Mouse (Mus musculus) limb, embryonic 12.5 days (tissue): ENCODE data around the gene Hdhd3. TPM values are rescaled to one million over a fixed set of nuclear protein-coding genes. Genes with fewer than 3 reads are reported as not detected.

ENCODE experiments used
- ATAC-seq: fragments of 200-750 bp; cut with Nextera tagmentation; 2 replicates; pipeline ENCODE4 v1.8.0; 2017; ENCODE audit warnings: low read depth, moderate TSS enrichment; ENCODE audit not compliant: insufficient number of reproducible peaks, insufficient read depth, low FRiP score, low TSS enrichment
- H3K27ac ChIP-seq: fragments of 300-500 bp; sonication (generic); 2 replicates; pipeline ENCODE4 v1.5.1; 2016; ENCODE audit warnings: mild to moderate bottlenecking, moderate library complexity
- H3K27me3 ChIP-seq: fragments of 300-500 bp; sonication (generic); 2 replicates; pipeline ENCODE4 v1.6.1; 2016; ENCODE audit warnings: mild to moderate bottlenecking, moderate library complexity
- H3K36me3 ChIP-seq: fragments of 300-500 bp; sonication (generic); 2 replicates; pipeline ENCODE4 v1.6.1; 2016; ENCODE audit warnings: mild to moderate bottlenecking, moderate library complexity
- H3K4me1 ChIP-seq: fragments of 300-500 bp; sonication (generic); replicated peaks from 2 replicates; pipeline ENCODE4 v1.6.1; 2016
- H3K4me2 ChIP-seq: fragments of 300-500 bp; sonication (generic); 2 replicates; pipeline ENCODE4 v1.6.1; 2016; ENCODE audit warnings: mild to moderate bottlenecking, moderate library complexity
- H3K4me3 ChIP-seq: fragments of 300-500 bp; sonication (generic); replicated peaks from 2 replicates; pipeline ENCODE4 v1.5.1; 2016; ENCODE audit warnings: mild to moderate bottlenecking
- H3K9ac ChIP-seq: fragments of 300-500 bp; sonication (generic); replicated peaks from 2 replicates; pipeline ENCODE4 v1.6.1; 2016; ENCODE audit warnings: mild to moderate bottlenecking, moderate library complexity
- H3K9me3 ChIP-seq: fragments of 300-500 bp; sonication (generic); 2 replicates; pipeline ENCODE4 v1.6.1; 2016; ENCODE audit warnings: mild to moderate bottlenecking, moderate library complexity
- WGBS: fragments of 180-500 bp; shearing (Covaris S2); methylation state at CpG from one replicate; pipeline ENCODE4 v1.1.7; 2016; 5-methylcytosine and 5-hydroxymethylcytosine counted together
- polyA plus RNA-seq: library from polyadenylated mRNA; unstranded; fragments of >200 nt; fragmentation: Nextera tagmentation; extraction: Ambion mirVana; gene quantifications from 2 replicates; pipeline ENCODE4 v1.2.1, GENCODE M21; 2016

Hdhd3 gene
- polyA plus RNA-seq, 1 experiment from 2014 or later: 13.4 TPM

DNA sequence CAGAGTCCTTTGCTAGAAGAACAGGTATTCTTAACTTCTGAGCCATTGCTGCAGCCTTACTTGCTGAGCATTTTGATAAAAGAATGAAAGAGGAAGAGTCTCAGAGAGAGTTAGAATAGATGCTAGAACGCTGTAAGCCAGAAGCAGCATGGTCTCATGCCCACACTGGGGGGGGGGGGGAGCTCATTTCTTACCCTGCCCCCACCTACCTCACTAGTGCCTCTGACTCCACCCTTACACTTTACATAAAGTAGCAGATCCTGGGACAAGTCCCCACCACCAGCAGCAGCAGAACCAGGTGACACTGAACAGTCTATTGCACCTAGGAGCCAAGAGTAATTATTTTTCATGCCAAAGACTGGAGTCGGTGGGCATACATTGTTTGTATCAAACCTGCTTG lies 28.1 kb downstream of the Hdhd3 start:
- no peak overlapping the region for H3K27ac ChIP-seq
- ATAC-seq: no peak
- WGBS: 89% methylated on average over 2 of the region's 2 CpGs
- peaks cover 10% of the 10 kb centered on the region for H3K4me1 ChIP-seq
- H3K9me3 ChIP-seq: no peaks in the 10 kb centered on the region
- H3K9ac ChIP-seq: no peak overlapping the region
- H3K4me2 ChIP-seq: no peak overlapping the region
- no peak overlapping the region for H3K4me3 ChIP-seq
- no peaks in the 10 kb centered on the region for H3K36me3 ChIP-seq
- H3K27me3 ChIP-seq: peaks cover 17% of the 10 kb centered on the region

DNA sequence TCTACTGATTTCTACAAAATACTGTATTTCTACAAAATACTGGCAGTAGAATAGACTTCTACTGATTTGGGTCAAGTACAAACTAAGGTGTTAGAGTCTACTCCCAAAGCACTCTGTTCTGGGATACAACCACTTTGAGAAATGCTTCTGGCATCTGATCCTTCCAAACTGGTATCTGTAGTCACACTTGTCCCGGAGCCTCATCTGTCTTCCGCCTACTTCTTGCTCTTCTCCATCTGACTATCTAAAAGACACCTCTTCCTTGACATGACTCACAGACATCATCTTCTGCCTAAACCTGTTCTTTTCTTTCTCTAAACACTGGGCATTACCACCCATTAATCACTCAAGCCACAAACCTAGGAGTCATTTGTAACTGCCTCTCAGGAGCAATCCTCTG lies 31.2 kb downstream of the Hdhd3 start:
- no peaks in the 10 kb centered on the region; the same call in 1 of the 2 replicates for H3K27me3 ChIP-seq
- 90% methylated on average over 2 of the region's 2 CpGs for WGBS
- no peak overlapping the region for H3K4me2 ChIP-seq
- no peak overlapping the region for H3K4me3 ChIP-seq
- no peaks in the 10 kb centered on the region for H3K4me1 ChIP-seq
- H3K27ac ChIP-seq: no peak overlapping the region
- no peaks in the 10 kb centered on the region for H3K9me3 ChIP-seq
- H3K9ac ChIP-seq: no peak overlapping the region
- no peak for ATAC-seq
- no peaks in the 10 kb centered on the region for H3K36me3 ChIP-seq

DNA sequence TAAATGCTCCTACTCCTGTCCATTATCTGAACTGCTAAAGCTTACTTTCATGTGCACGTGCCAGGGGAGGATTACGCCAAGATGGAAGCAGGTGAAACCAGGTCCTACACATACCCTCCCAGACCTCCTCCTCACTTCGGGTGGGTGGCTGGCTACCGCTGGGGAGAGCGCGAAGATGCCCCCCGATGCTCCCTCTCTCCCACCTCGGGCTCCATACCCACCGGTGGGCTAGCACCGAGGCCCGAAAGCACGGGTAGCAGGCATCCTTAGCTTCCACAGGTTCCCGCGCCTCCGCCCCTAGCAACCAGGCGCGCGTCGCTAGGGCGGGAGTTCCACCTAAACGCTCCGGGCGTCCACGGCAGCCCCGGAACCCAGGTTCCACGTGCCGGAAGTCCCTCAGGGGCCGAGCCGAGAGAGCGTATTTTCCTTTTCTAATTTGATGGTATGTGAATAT lies 32.6 kb downstream of the Hdhd3 start, which contains the start of gene Wdr31:
Gene Wdr31, minus strand, starts transcription at position 299 of the 454 bp plus-strand sequence.
- Histone ChIP-seq H3K9me3 (no peaks in the 10 kb centered on the region), H3K4me3 (peak within 1 kb of the TSS; percentile 63), H3K9ac (peak within 1 kb of the TSS; percentile 68), H3K4me2 (peak within 1 kb of the TSS; percentile 75), H3K27ac (no peak within 1 kb of the TSS), H3K27me3 (no peaks in the 10 kb centered on the region; the same call in 1 of the 2 replicates), H3K36me3 (no peaks in the 10 kb centered on the region), H3K4me1 (no peaks in the 10 kb centered on the region)
- under 1% methylated on average over 30 of the region's 30 CpGs for WGBS
- ATAC-seq: peak; percentile 82

DNA sequence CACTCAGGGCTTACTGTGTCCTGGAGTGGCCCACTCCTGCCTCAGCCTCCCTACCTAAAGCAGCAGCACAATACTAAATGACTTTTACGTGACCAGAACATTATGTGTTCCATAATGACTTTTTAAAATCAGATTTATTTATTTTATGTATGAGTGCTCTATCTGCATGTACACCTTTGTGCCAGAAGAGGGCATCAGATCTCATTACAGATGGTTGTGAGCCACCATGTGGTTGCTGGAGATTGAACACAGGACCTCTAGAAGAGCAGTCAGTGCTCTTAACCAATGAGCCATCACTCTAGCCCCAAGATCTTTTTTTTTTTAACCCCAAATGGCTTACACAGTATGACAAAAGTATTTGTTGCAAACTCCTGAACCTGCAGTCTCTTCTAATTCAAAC lies 35.1 kb downstream of the Hdhd3 start:
- Histone ChIP-seq H3K27me3 (no peaks in the 10 kb centered on the region), H3K4me2 (no peak overlapping the region), H3K4me3 (no peak overlapping the region), H3K9ac (no peak overlapping the region), H3K36me3 (0 out of 2 replicates have a peak, but pooled peaks cover under 1% of the 10 kb centered on the region), H3K27ac (no peak overlapping the region), H3K4me1 (no peaks in the 10 kb centered on the region), H3K9me3 (no peaks in the 10 kb centered on the region)
- no peak for ATAC-seq
- 91% methylated on average over 1 of the region's 1 CpGs for WGBS

DNA sequence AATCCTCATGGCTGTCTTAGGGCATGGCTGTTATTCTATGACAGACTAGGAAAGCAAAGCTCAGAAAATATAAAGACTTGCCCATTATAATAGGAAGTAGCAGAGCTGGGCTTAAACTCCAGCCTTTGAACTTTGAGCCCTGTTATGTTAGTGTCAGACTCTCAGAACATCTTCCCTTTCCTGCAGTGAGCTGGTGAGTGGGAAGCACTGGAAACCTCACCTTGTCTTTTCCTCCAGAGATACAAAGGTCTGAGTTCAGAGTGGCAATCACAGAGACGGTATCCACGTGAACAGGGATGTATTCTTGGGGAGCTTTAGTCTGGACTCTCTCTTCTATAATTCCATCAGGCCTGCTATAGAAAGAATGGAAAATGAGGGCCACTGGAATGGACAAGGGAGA lies 40.1 kb downstream of the Hdhd3 start:
- no peaks in the 10 kb centered on the region for H3K9me3 ChIP-seq
- no peaks in the 10 kb centered on the region for H3K4me1 ChIP-seq
- no peak overlapping the region for H3K4me3 ChIP-seq
- ATAC-seq: no peak
- no peaks in the 10 kb centered on the region for H3K27me3 ChIP-seq
- no peak overlapping the region for H3K4me2 ChIP-seq
- no peak overlapping the region for H3K9ac ChIP-seq
- 0 out of 2 replicates have a peak, but pooled peaks cover 20% of the 10 kb centered on the region for H3K36me3 ChIP-seq
- WGBS: 89% methylated on average over 2 of the region's 2 CpGs
- no peak overlapping the region for H3K27ac ChIP-seq

DNA sequence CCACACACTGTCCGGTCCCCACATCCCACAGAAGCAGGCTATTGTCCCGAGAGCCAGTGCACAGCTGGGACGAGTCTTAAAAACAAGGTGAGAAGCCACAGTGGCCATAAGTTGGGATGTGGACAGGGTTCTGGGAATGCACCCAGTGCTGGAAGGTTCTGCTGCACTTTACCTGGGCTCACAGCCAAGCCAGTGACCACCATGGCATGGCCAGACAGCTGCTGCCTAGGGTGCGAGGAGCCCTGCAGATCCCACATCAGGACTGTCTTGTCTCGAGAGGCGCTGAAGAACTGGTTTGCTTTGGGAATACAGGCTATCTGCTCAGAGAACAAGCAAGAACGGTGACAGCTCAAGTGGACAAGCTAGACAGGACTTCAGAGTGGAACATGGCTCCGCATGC lies 42.9 kb downstream of the Hdhd3 start:
- H3K27me3 ChIP-seq: no peaks in the 10 kb centered on the region
- no peak for ATAC-seq
- no peak overlapping the region for H3K9ac ChIP-seq
- H3K4me1 ChIP-seq: no peaks in the 10 kb centered on the region
- H3K36me3 ChIP-seq: 0 out of 2 replicates have a peak, but pooled peaks cover 21% of the 10 kb centered on the region
- 87% methylated on average over 8 of the region's 8 CpGs for WGBS
- no peaks in the 10 kb centered on the region for H3K9me3 ChIP-seq
- H3K27ac ChIP-seq: no peak overlapping the region
- no peak overlapping the region for H3K4me3 ChIP-seq
- H3K4me2 ChIP-seq: no peak overlapping the region

DNA sequence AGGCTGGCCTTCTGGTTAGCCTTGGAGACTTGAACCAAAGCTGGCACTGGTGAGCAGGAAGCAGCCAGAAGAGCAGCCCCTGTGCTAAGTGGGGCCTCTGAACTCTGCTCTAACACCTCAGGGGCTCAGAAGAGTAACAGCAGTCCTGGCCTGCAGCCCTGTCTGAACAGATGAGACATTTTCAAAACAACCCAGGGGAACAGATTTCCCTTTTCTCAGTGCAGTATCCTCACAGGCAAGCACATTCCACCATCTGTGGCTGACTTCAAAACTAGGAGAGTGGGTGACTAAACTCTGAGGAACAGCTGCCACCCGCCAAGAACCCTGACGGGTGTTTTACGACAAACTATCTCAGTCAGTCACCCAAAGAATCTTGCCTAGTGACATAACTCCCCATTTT lies 44.2 kb downstream of the Hdhd3 start:
- H3K4me3 ChIP-seq: no peak overlapping the region
- no peaks in the 10 kb centered on the region for H3K4me1 ChIP-seq
- H3K4me2 ChIP-seq: no peak overlapping the region
- 0 out of 2 replicates have a peak, but pooled peaks cover 21% of the 10 kb centered on the region for H3K36me3 ChIP-seq
- WGBS: 79% methylated on average over 3 of the region's 3 CpGs
- no peak overlapping the region for H3K9ac ChIP-seq
- H3K27ac ChIP-seq: no peak overlapping the region
- no peaks in the 10 kb centered on the region for H3K27me3 ChIP-seq
- no peak for ATAC-seq
- H3K9me3 ChIP-seq: no peaks in the 10 kb centered on the region

DNA sequence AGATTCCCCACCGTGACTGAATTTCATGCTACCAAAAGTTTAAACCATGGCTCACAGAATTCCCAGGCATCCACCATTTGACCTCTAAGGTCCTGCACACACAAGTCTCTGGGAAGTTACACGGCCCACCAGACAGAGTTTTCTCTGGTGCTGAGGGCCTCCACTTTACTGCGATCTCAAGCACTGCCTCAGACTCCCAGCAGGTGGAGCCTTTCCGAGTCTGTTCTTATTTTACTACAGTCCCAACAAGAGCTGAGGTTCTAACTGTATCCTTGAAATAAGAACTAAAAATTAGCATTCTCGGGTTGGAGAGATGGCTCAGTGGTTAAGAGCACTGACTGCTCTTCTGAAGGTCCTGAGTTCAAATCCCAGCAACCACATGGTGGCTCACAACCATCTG lies 48.3 kb downstream of the Hdhd3 start:
- no peaks in the 10 kb centered on the region for H3K9me3 ChIP-seq
- no peak overlapping the region for H3K4me2 ChIP-seq
- 56% methylated on average over 5 of the region's 5 CpGs for WGBS
- no peaks in the 10 kb centered on the region for H3K27me3 ChIP-seq
- no peak for ATAC-seq
- H3K36me3 ChIP-seq: 0 out of 2 replicates have a peak, but pooled peaks cover 6% of the 10 kb centered on the region
- H3K4me3 ChIP-seq: no peak overlapping the region
- H3K9ac ChIP-seq: no peak overlapping the region
- no peak overlapping the region for H3K27ac ChIP-seq
- H3K4me1 ChIP-seq: no peaks in the 10 kb centered on the region

Other genes with a start within 250 kb of the Hdhd3 start
- 11.7 and 14.0 TPM in 2 replicates for gene Slc31a2, start 240.9 kb downstream of the Hdhd3 start, polyA plus RNA-seq
- 23.2 and 24.6 TPM in 2 replicates for gene Fkbp15, start 142.9 kb downstream of the Hdhd3 start, polyA plus RNA-seq
- gene Slc31a1, start 142.7 kb downstream of the Hdhd3 start, polyA plus RNA-seq: 42.8 and 48.6 TPM in 2 replicates
- 208 and 226 TPM in 2 replicates for gene Cdc26, start 94.8 kb downstream of the Hdhd3 start, polyA plus RNA-seq
- gene Prpf4, start 94.7 kb downstream of the Hdhd3 start, polyA plus RNA-seq: 31.8 and 33.3 TPM in 2 replicates
- not detected in 2 replicates for gene Rnf183, start 68.2 kb downstream of the Hdhd3 start, polyA plus RNA-seq
- 9.6 and 11.1 TPM in 2 replicates for gene Wdr31, start 32.6 kb downstream of the Hdhd3 start, polyA plus RNA-seq
- 1.1 and 1.5 TPM in 2 replicates for gene Bspry, start 23.4 kb downstream of the Hdhd3 start, polyA plus RNA-seq
- 75.9 and 80.4 TPM in 2 replicates for gene Alad, start 16.5 kb upstream of the Hdhd3 start, polyA plus RNA-seq
- 95.3 and 96.9 TPM in 2 replicates for gene Pole3, start 21.6 kb upstream of the Hdhd3 start, polyA plus RNA-seq
- 0.73 and 0.93 TPM in 2 replicates for gene 4933430I17Rik, start 21.9 kb upstream of the Hdhd3 start, polyA plus RNA-seq
- gene Rgs3, start 56.4 kb upstream of the Hdhd3 start, polyA plus RNA-seq: 38.7 and 43.3 TPM in 2 replicates